8 mouse cellular contexts compared by ENCODE assay signal in the genomic region with DNA sequence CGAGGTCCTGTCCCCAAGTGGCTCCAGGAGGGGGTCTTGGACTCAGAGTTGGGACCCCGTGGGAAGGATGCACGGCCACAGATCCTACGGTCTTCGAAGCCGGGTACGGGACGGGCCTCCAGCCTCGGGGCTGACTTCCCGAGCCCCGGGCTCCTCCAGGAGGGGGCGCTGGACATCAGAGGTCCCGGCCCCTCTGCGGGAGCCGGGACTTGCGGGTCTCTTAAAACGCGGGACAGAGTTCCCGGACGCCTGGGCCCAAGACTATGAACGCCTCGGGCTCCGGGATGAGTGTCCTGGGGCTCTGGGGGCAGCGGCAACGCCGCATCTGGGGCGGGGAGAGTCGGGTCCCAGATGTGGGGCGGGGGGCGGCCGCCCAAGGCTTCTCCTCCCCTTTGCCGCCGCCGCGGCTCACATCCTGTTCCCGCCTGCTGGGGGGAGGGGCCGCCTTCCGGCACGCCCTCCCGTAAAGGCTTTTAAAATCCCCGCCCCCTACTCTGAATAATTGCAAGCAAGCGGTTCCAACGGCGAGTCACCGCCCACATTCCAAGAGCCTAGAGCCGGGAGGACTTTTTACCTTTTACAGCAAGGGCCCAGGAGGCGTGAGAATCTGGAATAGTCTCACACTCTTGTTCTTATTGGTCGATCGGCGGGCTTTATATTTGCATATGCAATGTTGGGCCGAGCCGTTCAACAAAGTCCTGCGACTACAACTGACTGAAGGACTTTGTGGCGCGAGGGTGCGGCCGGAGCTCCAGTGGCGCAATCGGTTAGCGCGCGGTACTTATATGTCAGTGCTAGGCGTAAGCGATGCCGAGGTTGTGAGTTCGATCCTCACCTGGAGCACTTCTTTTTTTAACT. TPM values are rescaled to one million over a fixed set of nuclear protein-coding genes. Genes with fewer than 3 reads are reported as not detected.
DNase-seq lines count a peak whose midpoint lies in the region; ATAC-seq lines count a peak whose summit lies in the region.

A gene (minus strand): TSS at position 349 of the 858 bp plus-strand sequence.

- H3K27me3 ChIP-seq in forebrain, embryonic 14.5 days (replicated peaks; ENCODE audit: control insufficient read depth, insufficient read depth, low read length) = no peaks in the 10 kb centered on the region
- no peaks in the 10 kb centered on the region for H3K27me3 ChIP-seq in neural tube, embryonic 15.5 days (replicated peaks)

- 1% methylated on average over 61 of the region's 66 CpGs for WGBS in forebrain, embryonic 14.5 days
- under 1% methylated on average over 64 of the region's 66 CpGs for WGBS in neural tube, embryonic 15.5 days

- ATAC-seq in forebrain, embryonic 14.5 days = peak; percentile 84
- peak; percentile 88 for ATAC-seq in neural tube, embryonic 15.5 days (ENCODE audit: low FRiP score)

- no peaks in the 10 kb centered on the region for H3K9me3 ChIP-seq in forebrain, embryonic 14.5 days (replicated peaks; ENCODE audit: control insufficient read depth, low read length)
- H3K9me3 ChIP-seq in neural tube, embryonic 15.5 days (replicated peaks) = no peaks in the 10 kb centered on the region

- H3K4me2 ChIP-seq in forebrain, embryonic 14.5 days (ENCODE audit: low read length) = peak within 1 kb of the TSS; percentile 70
- peak within 1 kb of the TSS; percentile 95 for H3K4me2 ChIP-seq in neural tube, embryonic 15.5 days

- peak; percentile 99 for DNase-seq in ES-CJ7 (ENCODE audit: low read depth, low spot score)
- DNase-seq in cerebellum, adult 11 months = peak; percentile 90
- peak; percentile 98 for DNase-seq in forebrain, embryonic 14.5 days (ENCODE audit: low spot score)
- peak; percentile 97 to 98 for DNase-seq in heart, postnatal 14 days
- DNase-seq in layer of hippocampus, adult 11-12 months (ENCODE audit: low spot score) = peak; percentile 96
- peak; percentile 99 for DNase-seq in lung, adult 18-20 months
- peak; percentile 97 for DNase-seq in testis, postnatal 14 days (ENCODE audit: low spot score)

- intact Hi-C loops in heart, postnatal 14 days (cut with DNase I) = loop anchor here (1.0 kb wide), 1 partner anchor 14 kb away; no protein-coding TSS in a partner anchor

- H3K9ac ChIP-seq in forebrain, embryonic 14.5 days (ENCODE audit: low read length) = peak within 1 kb of the TSS; percentile 87
- H3K9ac ChIP-seq in neural tube, embryonic 15.5 days (replicated peaks) = peak within 1 kb of the TSS; percentile 73

- peaks cover 24% of the 10 kb centered on the region for H3K36me3 ChIP-seq in forebrain, embryonic 14.5 days (ENCODE audit: control insufficient read depth, insufficient read depth, low read length)
- 0 out of 2 replicates have a peak, but pooled peaks cover 5% of the 10 kb centered on the region for H3K36me3 ChIP-seq in neural tube, embryonic 15.5 days

- peak within 1 kb of the TSS; percentile 84 for H3K27ac ChIP-seq in forebrain, embryonic 14.5 days (ENCODE audit: low read depth, low read length)
- H3K27ac ChIP-seq in neural tube, embryonic 15.5 days (replicated peaks) = peak within 1 kb of the TSS; percentile 93

- peak within 1 kb of the TSS; percentile 82 for H3K4me3 ChIP-seq in forebrain, embryonic 14.5 days (ENCODE audit: low read depth, low read length)
- peak within 1 kb of the TSS; percentile 87 for H3K4me3 ChIP-seq in neural tube, embryonic 15.5 days (replicated peaks)

- H3K4me1 ChIP-seq in forebrain, embryonic 14.5 days (ENCODE audit: control insufficient read depth, insufficient read depth, low read length) = peaks cover 19% of the 10 kb centered on the region
- peaks cover 56% of the 10 kb centered on the region for H3K4me1 ChIP-seq in neural tube, embryonic 15.5 days

RNA-seq across cellular contexts. Expression of the gene that starts here (rescaled TPM):
- polyA plus RNA-seq in forebrain, embryonic 14.5 days (2014; fragmentation: Nextera tagmentation; extraction: Ambion mirVana) = 17.7 and 27.5 TPM in 2 replicates
- 10 to 100 TPM; 32.1 to 32.5 TPM for total RNA-seq in heart, postnatal 14 days (2021)
- polyA plus RNA-seq in neural tube, embryonic 15.5 days (2015; fragmentation: Nextera tagmentation; extraction: Ambion mirVana) = 21.4 and 26.5 TPM in 2 replicates

Comparison
In these comparisons a context has a peak if more than half of its experiments do, and no peak if none do; other contexts are left out.
1. Peak in every context shown above with its lines: DNase-seq, ATAC-seq, H3K4me3 ChIP-seq and H3K27ac ChIP-seq.